ENCODE assay signal across 11 mouse cellular contexts in the genomic region with DNA sequence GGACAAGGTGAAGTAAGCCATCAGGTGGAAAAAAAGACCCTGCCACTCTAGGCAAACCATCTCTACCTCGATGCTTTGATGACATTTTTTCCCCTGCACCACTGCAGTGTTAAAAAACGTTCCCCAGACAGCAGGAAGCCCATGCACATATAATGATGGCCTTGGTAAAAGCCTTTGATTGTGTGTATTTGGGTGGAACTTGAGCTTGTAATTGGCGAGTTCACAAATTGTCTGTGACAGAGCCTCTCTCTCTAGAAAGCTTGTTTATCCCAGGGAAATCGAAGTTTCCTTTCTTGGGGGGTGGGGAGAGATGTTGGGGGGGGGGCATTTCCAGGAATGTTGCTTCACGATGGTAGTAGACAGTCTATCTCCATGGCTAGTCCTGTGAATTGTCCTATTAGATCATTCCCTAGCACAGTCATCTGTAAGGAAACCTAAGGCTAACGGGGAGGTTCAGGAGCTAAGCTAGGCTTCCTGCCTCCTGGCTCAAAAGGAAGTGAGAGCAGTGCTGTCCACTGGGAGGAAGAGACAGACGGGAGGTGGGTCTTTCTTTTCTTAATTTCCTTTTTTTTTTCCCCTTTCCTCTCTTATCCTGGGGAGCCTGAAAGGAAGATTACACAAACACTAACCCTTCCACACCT. TPM values are rescaled to one million over a fixed set of nuclear protein-coding genes. Genes with fewer than 3 reads are reported as not detected.
DNase-seq lines count a peak whose midpoint lies in the region; ATAC-seq and TF ChIP-seq lines count a peak whose summit lies in the region.
"Had no signal": no experiment of that assay in that cellular context is flagged by ENCODE, and none has a peak within 500 bp of the region (broad histone marks: within the 10 kb centered on the region; RNA-seq: fewer than 3 reads in every experiment).

No protein-coding gene starts in this region.

- TF ChIP-seq CTCF in kidney, postnatal 0 days (IDR thresholded peaks at IDR 0.05; ENCODE audit: low read depth) = no peak

- H3K4me3 ChIP-seq in kidney, postnatal 0 days (replicated peaks; ENCODE audit: low read depth, low read length) = no peak overlapping the region
- H3K4me3 ChIP-seq in embryonic facial prominence, embryonic 10.5 days = no peak overlapping the region
- H3K4me3 ChIP-seq in heart, embryonic 15.5 days = no peak overlapping the region
- no peak overlapping the region for H3K4me3 ChIP-seq in hindbrain, embryonic 11.5 days (ENCODE audit: low read depth, low read length)
- H3K4me3 ChIP-seq: limb, embryonic 12.5 days; megakaryocyte, embryonic 14.5 days had no signal

- DNase-seq in kidney, postnatal 0 days (ENCODE audit: low spot score) = peak; percentile 23
- DNase-seq in kidney, adult 18-20 months = no peak
- peak; percentile 16 for DNase-seq in brain, adult 2 months (ENCODE audit: low read depth, low spot score)
- peak; percentile 27 for DNase-seq in embryonic facial prominence, embryonic 10.5 days (ENCODE audit: low spot score)
- DNase-seq in hindbrain, embryonic 11.5 days (ENCODE audit: low spot score) = no peak
- DNase-seq in thymus, postnatal 14 days = no peak
- DNase-seq: cerebellum, adult 9-11 months; gastrocnemius, postnatal 25 days had no signal

- no peaks in the 10 kb centered on the region for H3K9me3 ChIP-seq in kidney, postnatal 0 days (replicated peaks; ENCODE audit: low read length)
- H3K9me3 ChIP-seq in embryonic facial prominence, embryonic 10.5 days = no peaks in the 10 kb centered on the region
- H3K9me3 ChIP-seq in heart, embryonic 15.5 days (replicated peaks) = no peaks in the 10 kb centered on the region
- no peaks in the 10 kb centered on the region for H3K9me3 ChIP-seq in hindbrain, embryonic 11.5 days (ENCODE audit: control insufficient read depth, low read length)
- H3K9me3 ChIP-seq: limb, embryonic 12.5 days; megakaryocyte, embryonic 14.5 days had no signal

- no peaks in the 10 kb centered on the region for H3K27me3 ChIP-seq in kidney, postnatal 0 days (ENCODE audit: insufficient read depth, low read length)
- H3K27me3 ChIP-seq in embryonic facial prominence, embryonic 10.5 days (replicated peaks; ENCODE audit: low read depth, poor library complexity, severe bottlenecking) = peaks cover 54% of the 10 kb centered on the region
- H3K27me3 ChIP-seq in heart, embryonic 15.5 days = no peaks in the 10 kb centered on the region
- H3K27me3 ChIP-seq in hindbrain, embryonic 11.5 days (ENCODE audit: control insufficient read depth, insufficient read depth, low read length) = no peaks in the 10 kb centered on the region

- H3K4me2 ChIP-seq in kidney, postnatal 0 days (ENCODE audit: low read length) = no peak overlapping the region
- no peak overlapping the region for H3K4me2 ChIP-seq in heart, embryonic 15.5 days
- H3K4me2 ChIP-seq in hindbrain, embryonic 11.5 days (replicated peaks; ENCODE audit: low read depth, low read length) = no peak overlapping the region
- H3K4me2 ChIP-seq: limb, embryonic 12.5 days had no signal

- no peak for ATAC-seq in kidney, postnatal 0 days (replicated peaks; ENCODE audit: low FRiP score, low read depth)
- ATAC-seq in heart, embryonic 15.5 days (replicated peaks; ENCODE audit: insufficient number of reproducible peaks, insufficient read depth, low FRiP score, low read depth) = no peak
- no peak for ATAC-seq in hindbrain, embryonic 11.5 days (ENCODE audit: low FRiP score)

- 27% methylated on average over 7 of the region's 7 CpGs for WGBS in kidney, postnatal 0 days
- whole genome bisulfite sequencing in embryonic facial prominence, embryonic 10.5 days = 17% methylated on average over 7 of the region's 7 CpGs
- 35% methylated on average over 7 of the region's 7 CpGs for WGBS in heart, embryonic 15.5 days
- WGBS in hindbrain, embryonic 11.5 days = 37% methylated on average over 7 of the region's 7 CpGs

- H3K36me3 ChIP-seq in kidney, postnatal 0 days (ENCODE audit: insufficient read depth, low read length) = no peaks in the 10 kb centered on the region
- no peaks in the 10 kb centered on the region for H3K36me3 ChIP-seq in embryonic facial prominence, embryonic 10.5 days (replicated peaks)
- no peaks in the 10 kb centered on the region for H3K36me3 ChIP-seq in heart, embryonic 15.5 days
- H3K36me3 ChIP-seq in hindbrain, embryonic 11.5 days (ENCODE audit: control insufficient read depth, insufficient read depth, low read length) = no peaks in the 10 kb centered on the region
- H3K36me3 ChIP-seq: limb, embryonic 12.5 days had no signal

- 0 out of 2 replicates have a peak, but pooled peaks cover 7% of the 10 kb centered on the region for H3K4me1 ChIP-seq in kidney, postnatal 0 days (replicated peaks; ENCODE audit: insufficient read depth, low read length)
- H3K4me1 ChIP-seq in embryonic facial prominence, embryonic 10.5 days = peaks cover 68% of the 10 kb centered on the region
- peaks cover 51% of the 10 kb centered on the region for H3K4me1 ChIP-seq in heart, embryonic 15.5 days (replicated peaks)
- peaks cover 7% of the 10 kb centered on the region; the same call in 1 of the 2 replicates for H3K4me1 ChIP-seq in hindbrain, embryonic 11.5 days (replicated peaks; ENCODE audit: control insufficient read depth, insufficient read depth, low read length)

- H3K27ac ChIP-seq in kidney, postnatal 0 days = no peak overlapping the region
- H3K27ac ChIP-seq in embryonic facial prominence, embryonic 10.5 days (replicated peaks) = peak overlapping the region; percentile 14; the same call in 1 of the 2 replicates
- H3K27ac ChIP-seq in heart, embryonic 15.5 days = peak overlapping the region; percentile 69
- no peak overlapping the region for H3K27ac ChIP-seq in hindbrain, embryonic 11.5 days (ENCODE audit: low read depth, low read length)

- no peak overlapping the region for H3K9ac ChIP-seq in kidney, postnatal 0 days (ENCODE audit: low read depth, low read length)
- H3K9ac ChIP-seq in heart, embryonic 15.5 days = no peak overlapping the region
- H3K9ac ChIP-seq in hindbrain, embryonic 11.5 days (ENCODE audit: low read depth, low read length) = no peak overlapping the region
- H3K9ac ChIP-seq: limb, embryonic 12.5 days had no signal

RNA-seq across cellular contexts. Expression of gene Cryzl2, which starts 10.1 kb away (rescaled TPM):
- 46.9 and 58.5 TPM in 2 replicates for polyA plus RNA-seq in kidney, postnatal 0 days (2015; fragmentation: Nextera tagmentation; extraction: Ambion mirVana)
- polyA plus RNA-seq in embryonic facial prominence, embryonic 10.5 days (2016; fragmentation: Nextera tagmentation; extraction: Ambion mirVana) = 5.4 and 8.1 TPM in 2 replicates
- polyA plus RNA-seq in heart, embryonic 15.5 days (2015; fragmentation: Nextera tagmentation; extraction: Ambion mirVana) = 27.1 and 30.5 TPM in 2 replicates
- 7.4 and 8.8 TPM in 2 replicates for polyA plus RNA-seq in hindbrain, embryonic 11.5 days (2014; fragmentation: Nextera tagmentation; extraction: Ambion mirVana)

RNA-seq across cellular contexts. Expression of gene Rasal2, which starts 35.9 kb away (rescaled TPM):
- 7.5 and 9.5 TPM in 2 replicates for polyA plus RNA-seq in kidney, postnatal 0 days (2015; fragmentation: Nextera tagmentation; extraction: Ambion mirVana)
- polyA plus RNA-seq in embryonic facial prominence, embryonic 10.5 days (2016; fragmentation: Nextera tagmentation; extraction: Ambion mirVana) = 8.0 and 9.0 TPM in 2 replicates
- polyA plus RNA-seq in heart, embryonic 15.5 days (2015; fragmentation: Nextera tagmentation; extraction: Ambion mirVana) = 16.0 and 17.8 TPM in 2 replicates
- 22.3 and 28.5 TPM in 2 replicates for polyA plus RNA-seq in hindbrain, embryonic 11.5 days (2014; fragmentation: Nextera tagmentation; extraction: Ambion mirVana)

RNA-seq across cellular contexts. Expression of gene Sec16b, which starts 58.2 kb away (rescaled TPM):
- 1.8 and 2.2 TPM in 2 replicates for polyA plus RNA-seq in kidney, postnatal 0 days (2015; fragmentation: Nextera tagmentation; extraction: Ambion mirVana)
- polyA plus RNA-seq in embryonic facial prominence, embryonic 10.5 days (2016; fragmentation: Nextera tagmentation; extraction: Ambion mirVana) = 0.67 and 0.82 TPM in 2 replicates
- 1.0 and 1.4 TPM in 2 replicates for polyA plus RNA-seq in heart, embryonic 15.5 days (2015; fragmentation: Nextera tagmentation; extraction: Ambion mirVana)
- 1.1 and 1.5 TPM in 2 replicates for polyA plus RNA-seq in hindbrain, embryonic 11.5 days (2014; fragmentation: Nextera tagmentation; extraction: Ambion mirVana)

Comparison
In these comparisons a context has a peak if more than half of its experiments do, and no peak if none do; other contexts are left out.
1. DNase-seq: peak in kidney, postnatal 0 days (single experiment), brain, adult 2 months (single experiment) and embryonic facial prominence, embryonic 10.5 days (single experiment); none in kidney, adult 18-20 months (single experiment), hindbrain, embryonic 11.5 days (single experiment) and thymus, postnatal 14 days (single experiment).
2. H3K27ac ChIP-seq: peak in embryonic facial prominence, embryonic 10.5 days (single experiment) and heart, embryonic 15.5 days (single experiment); none in kidney, postnatal 0 days (single experiment) and hindbrain, embryonic 11.5 days (single experiment).